ENCODE assay signal across 18 mouse cellular contexts in the genomic region with DNA sequence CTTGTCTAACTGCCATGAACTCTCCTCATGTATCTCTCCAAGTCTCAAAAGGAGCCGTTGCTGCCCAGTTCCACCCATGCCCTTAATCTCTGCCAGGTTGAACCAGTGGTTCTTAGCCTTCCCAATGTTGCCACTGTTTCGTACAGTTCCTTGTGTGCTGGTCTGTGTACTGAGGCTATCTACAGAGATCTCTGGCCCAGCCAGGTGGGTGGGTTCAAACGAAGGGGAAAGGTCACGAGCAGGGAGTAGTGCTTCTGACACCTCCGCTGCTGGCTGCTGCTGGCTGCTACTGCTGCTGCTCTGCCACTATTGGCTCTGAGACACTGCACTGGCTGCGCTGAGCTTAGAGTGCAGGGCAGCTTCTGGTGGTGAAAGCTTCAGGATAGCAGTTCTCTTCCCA.
DNase-seq lines count a peak whose midpoint lies in the region; ATAC-seq and TF ChIP-seq lines count a peak whose summit lies in the region.
"Had no signal": no experiment of that assay in that cellular context is flagged by ENCODE, and none has a peak within 500 bp of the region (broad histone marks: within the 10 kb centered on the region; RNA-seq: fewer than 3 reads in every experiment).

No protein-coding gene starts in this region.

- no peak overlapping the region for H3K27ac ChIP-seq in intestine, embryonic 15.5 days
- H3K27ac ChIP-seq in intestine, postnatal 0 days (ENCODE audit: low read depth, low read length): no peak overlapping the region
- no peak overlapping the region for H3K27ac ChIP-seq in midbrain, embryonic 11.5 days (ENCODE audit: low read depth, low read length)
- H3K27ac ChIP-seq in midbrain, embryonic 14.5 days (replicated peaks; ENCODE audit: low read depth, low read length): no peak overlapping the region
- no peak overlapping the region for H3K27ac ChIP-seq in liver, postnatal 0 days (ENCODE audit: low read depth)
- peak overlapping the region; percentile 69; the same call in 1 of the 2 replicates for H3K27ac ChIP-seq in stomach, postnatal 0 days (replicated peaks)
- H3K27ac ChIP-seq: embryonic facial prominence, embryonic 13.5 days; liver, embryonic 14.5 days; neural tube, embryonic 12.5 days had no signal

- DNase-seq in midbrain, embryonic 11.5 days (ENCODE audit: low spot score, missing footprints): peak; percentile 17
- no peak for DNase-seq in midbrain, embryonic 14.5 days
- DNase-seq in liver, postnatal 0 days: no peak
- peak; percentile 73 for DNase-seq in stomach, postnatal 0 days (ENCODE audit: low spot score)
- DNase-seq in layer of hippocampus, adult 9-11 months: no peak
- DNase-seq: cerebellum, adult 9-10 months; gastrocnemius, postnatal 14 days; heart, postnatal 4 days; kidney, adult 9 months; kidney, postnatal 4 days; spleen, adult 18-20 months; thymus, postnatal 36 days had no signal

- no peak overlapping the region for H3K4me3 ChIP-seq in intestine, embryonic 15.5 days (replicated peaks)
- no peak overlapping the region for H3K4me3 ChIP-seq in intestine, postnatal 0 days (ENCODE audit: low read depth, low read length)
- no peak overlapping the region for H3K4me3 ChIP-seq in midbrain, embryonic 11.5 days (ENCODE audit: low read depth, low read length)
- no peak overlapping the region for H3K4me3 ChIP-seq in midbrain, embryonic 14.5 days (replicated peaks; ENCODE audit: low read depth, low read length)
- H3K4me3 ChIP-seq in liver, postnatal 0 days (ENCODE audit: low read depth, low read length): no peak overlapping the region
- H3K4me3 ChIP-seq in stomach, postnatal 0 days (ENCODE audit: low read depth, low read length): no peak overlapping the region
- H3K4me3 ChIP-seq: embryonic facial prominence, embryonic 13.5 days; neural tube, embryonic 12.5 days had no signal

- TF ChIP-seq EP300 in liver, postnatal 0 days (IDR thresholded peaks at IDR 0.05; ENCODE audit: low read depth): no peak
- TF ChIP-seq EP300 in stomach, postnatal 0 days (optimal IDR thresholded peaks at IDR 0.05): no peak

- H3K9me3 ChIP-seq in intestine, embryonic 15.5 days: no peaks in the 10 kb centered on the region
- H3K9me3 ChIP-seq in intestine, postnatal 0 days (ENCODE audit: control insufficient read depth): no peaks in the 10 kb centered on the region
- H3K9me3 ChIP-seq in midbrain, embryonic 11.5 days (ENCODE audit: control insufficient read depth, low read length): no peaks in the 10 kb centered on the region
- no peaks in the 10 kb centered on the region for H3K9me3 ChIP-seq in midbrain, embryonic 14.5 days (ENCODE audit: control insufficient read depth, low read length)
- no peaks in the 10 kb centered on the region for H3K9me3 ChIP-seq in liver, postnatal 0 days (ENCODE audit: low read length)
- H3K9me3 ChIP-seq in stomach, postnatal 0 days (ENCODE audit: control insufficient read depth, low read length): no peaks in the 10 kb centered on the region
- H3K9me3 ChIP-seq: embryonic facial prominence, embryonic 13.5 days; neural tube, embryonic 12.5 days had no signal

- no peaks in the 10 kb centered on the region for H3K27me3 ChIP-seq in intestine, embryonic 15.5 days (replicated peaks)
- H3K27me3 ChIP-seq in intestine, postnatal 0 days (replicated peaks; ENCODE audit: control insufficient read depth, insufficient read depth, low read length): no peaks in the 10 kb centered on the region
- no peaks in the 10 kb centered on the region for H3K27me3 ChIP-seq in midbrain, embryonic 11.5 days (ENCODE audit: control insufficient read depth, insufficient read depth, low read length)
- H3K27me3 ChIP-seq in midbrain, embryonic 14.5 days (ENCODE audit: control insufficient read depth, insufficient read depth, low read length): no peaks in the 10 kb centered on the region
- H3K27me3 ChIP-seq in liver, postnatal 0 days (ENCODE audit: insufficient read depth, low read length): no peaks in the 10 kb centered on the region
- no peaks in the 10 kb centered on the region for H3K27me3 ChIP-seq in stomach, postnatal 0 days (ENCODE audit: control insufficient read depth, insufficient read depth, low read length)
- H3K27me3 ChIP-seq: embryonic facial prominence, embryonic 13.5 days; neural tube, embryonic 12.5 days had no signal

- no peak for TF ChIP-seq CTCF in intestine, postnatal 0 days (IDR thresholded peaks at IDR 0.05; ENCODE audit: low read depth)
- no peak for TF ChIP-seq CTCF in liver, postnatal 0 days (IDR thresholded peaks at IDR 0.05; ENCODE audit: low read depth)
- TF ChIP-seq CTCF in stomach, postnatal 0 days (IDR thresholded peaks at IDR 0.05; ENCODE audit: low read depth): no peak

- H3K4me2 ChIP-seq in intestine, embryonic 15.5 days (replicated peaks): no peak overlapping the region
- H3K4me2 ChIP-seq in intestine, postnatal 0 days (replicated peaks; ENCODE audit: low read depth): no peak overlapping the region
- no peak overlapping the region for H3K4me2 ChIP-seq in midbrain, embryonic 11.5 days
- H3K4me2 ChIP-seq in midbrain, embryonic 14.5 days (ENCODE audit: low read length): no peak overlapping the region
- H3K4me2 ChIP-seq in liver, postnatal 0 days (ENCODE audit: low read depth, low read length): no peak overlapping the region
- no peak overlapping the region for H3K4me2 ChIP-seq in stomach, postnatal 0 days (replicated peaks; ENCODE audit: low read depth)
- H3K4me2 ChIP-seq: embryonic facial prominence, embryonic 13.5 days; heart, embryonic 11.5 days; neural tube, embryonic 12.5 days had no signal

- 46% methylated on average over 6 of the region's 6 CpGs for WGBS in intestine, embryonic 15.5 days
- 34% methylated on average over 6 of the region's 6 CpGs for WGBS in intestine, postnatal 0 days
- 83% methylated on average over 6 of the region's 6 CpGs for WGBS in midbrain, embryonic 11.5 days
- WGBS in midbrain, embryonic 14.5 days: 83% methylated on average over 6 of the region's 6 CpGs
- 49% methylated on average over 6 of the region's 6 CpGs for WGBS in liver, postnatal 0 days (ENCODE audit: insufficient replicate concordance)
- WGBS in stomach, postnatal 0 days: 41% methylated on average over 6 of the region's 6 CpGs

- H3K9ac ChIP-seq in intestine, embryonic 15.5 days: no peak overlapping the region
- H3K9ac ChIP-seq in intestine, postnatal 0 days (ENCODE audit: low read depth, low read length): no peak overlapping the region
- H3K9ac ChIP-seq in midbrain, embryonic 11.5 days (ENCODE audit: low read length): no peak overlapping the region
- H3K9ac ChIP-seq in midbrain, embryonic 14.5 days (replicated peaks; ENCODE audit: low read length): no peak overlapping the region
- no peak overlapping the region for H3K9ac ChIP-seq in liver, postnatal 0 days (replicated peaks)
- H3K9ac ChIP-seq in stomach, postnatal 0 days (ENCODE audit: low read length): no peak overlapping the region
- H3K9ac ChIP-seq: embryonic facial prominence, embryonic 13.5 days; liver, embryonic 14.5 days; neural tube, embryonic 12.5 days had no signal

- H3K4me1 ChIP-seq in intestine, embryonic 15.5 days (replicated peaks): peaks cover 9% of the 10 kb centered on the region; the same call in 1 of the 2 replicates
- peaks cover 14% of the 10 kb centered on the region; the same call in 1 of the 2 replicates for H3K4me1 ChIP-seq in intestine, postnatal 0 days (replicated peaks; ENCODE audit: control insufficient read depth, insufficient read depth, low read length)
- H3K4me1 ChIP-seq in midbrain, embryonic 11.5 days (ENCODE audit: control insufficient read depth, insufficient read depth, low read length): no peaks in the 10 kb centered on the region; the same call in none of the 2 replicates
- no peaks in the 10 kb centered on the region for H3K4me1 ChIP-seq in midbrain, embryonic 14.5 days (ENCODE audit: control insufficient read depth, insufficient read depth, low read length)
- no peaks in the 10 kb centered on the region for H3K4me1 ChIP-seq in liver, postnatal 0 days (ENCODE audit: insufficient read depth)
- H3K4me1 ChIP-seq in stomach, postnatal 0 days (replicated peaks; ENCODE audit: control insufficient read depth, insufficient read depth): no peaks in the 10 kb centered on the region; the same call in none of the 2 replicates
- H3K4me1 ChIP-seq: neural tube, embryonic 12.5 days had no signal

- ATAC-seq in intestine, embryonic 15.5 days: peak; percentile 30; the same call in 1 of the 2 replicates
- ATAC-seq in intestine, postnatal 0 days: no peak; the same call in 1 of the 2 replicates
- no peak for ATAC-seq in midbrain, embryonic 11.5 days (ENCODE audit: low FRiP score)
- ATAC-seq in midbrain, embryonic 14.5 days (ENCODE audit: low FRiP score, low TSS enrichment): no peak
- 0 out of 2 replicates have a peak, but pooled peaks have one; percentile 25 for ATAC-seq in liver, postnatal 0 days
- peak; percentile 69 for ATAC-seq in stomach, postnatal 0 days (ENCODE audit: low FRiP score, low TSS enrichment)

- no peaks in the 10 kb centered on the region for H3K36me3 ChIP-seq in intestine, embryonic 15.5 days
- no peaks in the 10 kb centered on the region for H3K36me3 ChIP-seq in intestine, postnatal 0 days (ENCODE audit: control insufficient read depth, insufficient read depth)
- H3K36me3 ChIP-seq in midbrain, embryonic 11.5 days (ENCODE audit: control insufficient read depth, insufficient read depth, low read length): no peaks in the 10 kb centered on the region
- H3K36me3 ChIP-seq in midbrain, embryonic 14.5 days (ENCODE audit: control insufficient read depth, insufficient read depth, low read length): no peaks in the 10 kb centered on the region
- no peaks in the 10 kb centered on the region for H3K36me3 ChIP-seq in liver, postnatal 0 days (replicated peaks; ENCODE audit: insufficient read depth, low read length)
- H3K36me3 ChIP-seq in stomach, postnatal 0 days (ENCODE audit: control insufficient read depth, insufficient read depth, low read length): no peaks in the 10 kb centered on the region
- H3K36me3 ChIP-seq: embryonic facial prominence, embryonic 13.5 days; neural tube, embryonic 12.5 days had no signal

Comparison
In these comparisons a context has a peak if more than half of its experiments do, and no peak if none do; other contexts are left out.
1. ATAC-seq: peak in intestine, embryonic 15.5 days (single experiment), liver, postnatal 0 days (single experiment) and stomach, postnatal 0 days (single experiment); none in intestine, postnatal 0 days (single experiment), midbrain, embryonic 11.5 days (single experiment) and midbrain, embryonic 14.5 days (single experiment).
2. DNase-seq: peak in midbrain, embryonic 11.5 days (single experiment) and stomach, postnatal 0 days (single experiment); none in midbrain, embryonic 14.5 days (single experiment), liver, postnatal 0 days (single experiment) and layer of hippocampus, adult 9-11 months (single experiment).